Mouse (Mus musculus) testis, postnatal 10 days (tissue): Measurements from ENCODE around the gene Ackr1.
"Not testable (repeated sequence)": the region's sequence is repeated elsewhere in the genome, so short reads cannot be mapped to it uniquely, and the experiment has no call there.

ENCODE experiments used
- DNase-seq: peaks from one replicate; pipeline ENCODE4 v3.0.0; 2021; ENCODE audit warnings: low spot score

The Ackr1 gene

DNA sequence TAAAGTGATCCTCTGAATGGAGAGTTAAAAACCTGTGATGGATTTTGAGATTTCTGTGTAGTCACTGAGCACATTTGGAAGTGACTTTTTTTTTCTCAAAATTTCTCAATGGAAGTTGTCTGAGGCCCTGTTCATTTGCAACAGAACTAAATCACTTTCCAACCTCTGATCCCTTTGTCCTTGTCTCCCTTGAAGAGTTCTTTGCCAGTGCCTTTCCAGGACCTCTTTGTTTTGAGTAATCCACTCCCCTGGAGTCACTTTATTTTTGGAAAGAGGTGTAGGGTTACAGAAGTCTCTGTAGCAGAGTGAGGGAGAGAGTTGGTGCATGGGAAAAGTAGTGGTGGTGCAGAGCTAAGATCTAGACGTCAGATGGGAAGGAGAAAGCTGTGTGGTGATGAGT is 15.0 kb upstream of the Ackr1 start:
- DNase-seq, result no peak

DNA sequence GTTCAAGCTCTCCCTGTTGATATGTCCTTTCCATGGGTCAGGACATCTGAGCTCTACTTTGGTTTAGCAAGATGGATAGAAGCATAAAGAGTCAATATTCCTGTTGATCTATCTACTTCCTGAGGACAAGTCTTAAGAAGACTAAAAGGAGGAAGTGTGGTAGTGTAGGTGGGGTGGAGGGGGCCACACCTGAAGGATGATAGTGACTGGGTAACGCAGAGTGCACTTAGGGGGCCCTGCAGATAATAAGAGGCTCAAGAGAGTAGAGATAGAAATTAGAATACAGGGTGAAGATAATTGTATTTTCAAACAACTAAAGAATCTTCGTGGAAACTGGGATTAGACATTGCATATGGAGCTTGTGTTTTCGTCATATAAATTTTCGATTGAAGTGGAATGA is 11.6 kb upstream of the Ackr1 start:
- no peak for DNase-seq

DNA sequence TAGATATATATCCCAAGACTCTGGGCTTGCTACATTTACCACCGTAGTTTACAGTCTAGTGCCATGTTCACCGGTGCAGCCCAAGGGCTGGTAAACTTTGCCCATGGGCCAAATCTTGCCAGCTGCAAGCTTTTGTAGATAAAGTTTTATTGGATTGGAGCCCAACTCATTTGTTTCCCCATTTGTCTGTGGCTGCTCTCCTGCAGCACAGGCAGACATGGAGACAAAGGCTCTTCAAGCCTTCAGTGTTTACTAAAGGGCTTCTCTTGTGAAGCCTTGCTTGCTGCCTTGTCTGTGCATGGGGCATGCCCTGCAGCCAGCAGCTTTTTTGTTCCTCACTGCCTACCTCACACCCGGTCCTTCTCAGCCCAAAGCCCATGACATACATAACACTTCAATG is 10.4 kb upstream of the Ackr1 start:
- no peak for DNase-seq

- DNase-seq, result no peak
Measured at GRCm38 (mm10) chr1:173342425-173342824, 8.9 kb upstream of the Ackr1 start.

DNA sequence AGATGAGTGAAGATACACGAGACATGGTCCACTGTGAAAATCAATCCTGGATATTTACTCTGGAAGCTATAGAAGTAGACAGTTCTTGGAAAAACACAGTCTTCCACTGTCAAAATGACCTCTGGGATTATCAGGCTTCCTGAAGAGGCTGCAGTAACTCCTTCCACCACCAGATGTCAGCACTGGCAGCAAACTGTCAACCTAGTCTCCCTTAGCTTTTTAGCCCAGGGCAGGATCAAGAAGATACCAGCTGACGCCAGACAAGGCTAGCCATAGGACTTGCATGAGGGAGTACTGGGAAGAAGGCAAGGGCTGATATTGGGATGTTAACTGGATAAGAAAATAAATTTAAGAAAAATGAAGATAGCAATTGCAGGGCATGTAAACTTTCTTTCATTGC is 6.0 kb upstream of the Ackr1 start:
- DNase-seq, result peak; percentile 73

GRCm38 (mm10) chr1:173337008-173337407 is 3.5 kb upstream of the Ackr1 start:
- no peak for DNase-seq

DNA sequence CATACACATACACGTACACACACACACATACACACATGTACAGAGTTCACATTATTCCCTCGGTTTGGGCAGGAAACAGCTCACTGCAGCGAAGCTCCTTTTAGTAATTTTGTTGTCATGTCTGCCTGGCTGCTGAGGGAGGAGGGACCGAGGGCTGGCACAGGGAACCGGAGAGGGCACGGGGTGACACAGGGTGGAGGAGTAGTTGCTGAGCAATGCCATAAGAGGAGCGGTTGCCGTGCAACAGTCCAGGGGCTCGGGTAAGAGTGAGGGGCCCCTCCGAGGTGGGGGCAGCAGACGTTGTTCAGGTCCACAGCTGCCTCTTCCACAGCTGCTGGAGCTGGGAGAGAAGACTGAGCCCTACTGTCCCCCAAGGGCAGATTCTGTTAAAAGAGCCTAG is 2.4 kb upstream of the Ackr1 start:
- no peak for DNase-seq

GRCm38 (mm10) chr1:173332418-173332817 is 1.1 kb downstream of the Ackr1 start:
- DNase-seq, result no peak

DNA sequence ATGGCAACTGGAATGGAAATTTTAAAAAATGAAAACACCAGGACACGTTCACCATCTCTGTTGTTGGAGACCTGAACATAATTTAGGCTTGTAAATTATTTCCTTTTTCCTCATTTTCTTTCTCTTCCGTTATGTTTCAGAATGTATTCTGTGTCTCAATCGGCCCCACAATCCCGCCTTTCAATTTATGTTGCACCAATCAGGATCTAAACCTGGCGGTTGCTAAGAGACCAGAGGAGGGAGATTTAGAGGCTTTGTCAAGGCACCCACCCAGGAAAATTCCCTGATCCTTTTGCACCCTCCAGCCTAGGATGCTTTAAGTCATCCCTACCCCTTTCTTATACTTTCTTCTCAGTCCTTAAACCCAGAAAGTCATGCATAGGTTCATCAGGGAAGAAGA is 3.8 kb downstream of the Ackr1 start:
- DNase-seq, result no peak

- no peak for DNase-seq
Measured at GRCm38 (mm10) chr1:173329185-173329584, 4.4 kb downstream of the Ackr1 start.

GRCm38 (mm10) chr1:173328446-173328845 is 5.1 kb downstream of the Ackr1 start:
- no peak for DNase-seq

DNA sequence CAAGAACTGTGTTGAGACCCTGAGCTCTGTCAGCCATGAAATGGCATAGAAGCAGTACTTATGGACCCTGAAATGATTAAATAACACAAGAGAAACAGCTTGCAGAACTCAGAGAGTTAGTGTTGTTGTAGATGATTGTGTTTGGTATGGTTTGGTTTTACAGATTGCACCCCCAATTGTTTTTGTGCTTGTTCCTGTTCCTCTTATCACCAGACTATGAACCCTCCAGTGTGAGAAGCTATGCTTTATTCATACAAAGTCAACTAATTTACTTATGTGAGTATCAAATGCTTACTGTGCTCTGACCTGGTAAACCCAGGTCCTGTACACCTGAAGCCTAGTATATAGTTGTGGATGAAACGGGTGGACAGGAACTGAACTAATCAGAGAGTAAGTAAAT is 7.0 kb downstream of the Ackr1 start:
- no peak for DNase-seq

GRCm38 (mm10) chr1:173325395-173325794 is 8.2 kb downstream of the Ackr1 start:
- no peak for DNase-seq

DNA sequence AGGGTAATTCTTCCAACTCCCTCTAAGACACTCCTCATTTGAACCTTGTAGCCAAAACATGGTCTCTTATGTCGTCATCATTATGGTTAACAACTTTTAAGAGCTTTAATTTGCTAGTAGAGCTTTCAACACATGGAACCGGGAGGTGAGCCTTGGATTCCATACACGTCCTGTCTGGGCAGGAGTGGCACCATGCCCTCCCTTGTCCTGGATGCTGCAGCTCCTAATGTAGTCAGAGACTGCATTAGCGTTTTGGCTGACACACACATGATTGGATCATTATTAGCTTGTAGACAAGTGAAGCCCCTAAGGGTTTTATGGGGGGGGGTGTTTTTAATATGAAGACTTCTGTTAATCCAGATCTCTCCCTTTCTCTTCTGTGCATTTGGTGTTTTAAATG is 8.6 kb downstream of the Ackr1 start:
- no peak for DNase-seq

GRCm38 (mm10) chr1:173323839-173324585 is 9.5 kb downstream of the Ackr1 start:
- DNase-seq, result no peak

DNA sequence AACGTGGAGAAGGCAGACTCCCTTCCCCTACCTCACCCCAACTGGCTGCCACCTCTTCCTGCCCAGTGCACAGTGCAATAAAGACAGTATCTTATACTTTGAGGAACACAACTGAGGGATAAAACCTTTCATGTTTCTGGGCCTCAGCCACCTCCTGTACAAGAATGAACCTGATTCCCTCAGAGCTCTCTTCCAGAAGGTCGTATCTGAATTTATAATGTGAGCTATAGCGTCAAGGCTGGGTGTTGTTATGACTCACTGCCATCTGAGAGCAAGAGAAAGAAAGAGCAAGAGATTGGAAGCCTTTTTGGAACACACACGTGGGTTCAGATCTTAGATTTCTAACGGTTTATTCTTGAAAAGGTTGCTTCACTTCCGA is 11.3 kb downstream of the Ackr1 start:
- no peak for DNase-seq

DNA sequence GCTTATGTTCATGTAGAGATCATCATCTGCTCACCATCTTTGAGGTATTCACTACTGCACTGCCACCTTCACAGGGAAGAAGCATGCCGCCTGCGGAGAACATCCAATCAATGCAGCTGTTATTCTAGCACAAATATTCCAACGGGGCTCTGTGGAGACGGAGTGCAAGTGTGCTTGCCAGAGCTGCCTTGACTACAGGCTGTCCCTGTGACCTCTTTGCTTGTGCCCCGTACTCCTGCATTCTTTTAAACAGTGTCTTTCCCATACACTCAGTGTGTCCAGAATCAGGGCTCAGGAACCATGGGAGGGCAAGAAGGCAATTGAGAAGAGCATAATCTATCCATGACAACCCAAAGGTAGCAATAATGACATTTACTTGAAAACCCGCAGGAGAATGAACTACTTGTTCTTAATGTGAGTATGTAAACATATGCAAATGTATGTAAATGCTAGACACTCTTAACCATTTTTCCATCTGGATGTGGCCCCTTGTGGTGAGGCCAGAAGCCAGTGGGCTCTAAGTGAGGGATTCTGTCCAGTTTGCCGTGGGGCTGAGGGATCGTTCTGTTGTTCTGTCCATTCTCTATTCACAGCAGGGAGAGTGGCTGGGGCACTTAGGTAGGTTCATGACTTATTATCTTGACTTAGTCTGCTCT is 11.8 kb downstream of the Ackr1 start:
- no peak for DNase-seq

DNA sequence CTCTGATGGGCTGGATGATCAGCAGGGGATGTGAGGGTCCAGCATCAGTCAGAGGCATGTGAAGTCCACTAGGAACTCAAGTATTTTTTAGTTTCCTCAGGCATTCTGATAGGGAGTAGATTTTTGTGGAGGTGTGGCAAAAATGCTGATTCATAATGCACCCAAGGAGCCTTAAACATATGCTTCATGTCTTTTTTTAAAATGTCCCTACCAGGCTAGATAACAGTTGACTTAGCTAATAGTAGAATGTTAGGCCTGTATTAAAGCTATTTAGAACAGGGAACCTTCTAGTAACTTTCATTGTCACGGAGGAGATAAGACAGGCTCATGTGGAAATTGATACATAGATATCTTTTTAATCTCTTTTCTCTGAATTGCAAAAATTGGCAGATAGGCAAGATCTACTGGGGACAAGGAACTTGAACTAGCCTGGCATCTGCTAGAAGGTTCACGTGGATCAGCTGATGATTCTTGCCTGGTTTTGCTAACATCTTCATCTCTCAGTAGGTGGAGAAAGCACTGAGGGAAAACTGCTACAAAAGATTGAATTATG is 15.5 kb downstream of the Ackr1 start:
- DNase-seq, result no peak

- no peak for DNase-seq
Measured at GRCm38 (mm10) chr1:173315725-173316124, 17.8 kb downstream of the Ackr1 start.

GRCm38 (mm10) chr1:173313535-173314050 is 20.0 kb downstream of the Ackr1 start:
- DNase-seq, result not testable (repeated sequence)

GRCm38 (mm10) chr1:173302795-173303194 is 30.8 kb downstream of the Ackr1 start:
- DNase-seq, result not testable (repeated sequence)
